Mouse (Mus musculus): ENCODE results near the gene Gramd1a. TPM values are rescaled to one million over a fixed set of nuclear protein-coding genes. Genes with fewer than 3 reads are reported as not detected.

Gene Gramd1a
- polyA plus RNA-seq, 1 experiment from 2014 or later: 277 TPM

Other genes with a start within 250 kb of the Gramd1a start
- 1.0 and 1.8 TPM in 2 replicates for gene Mag, start 241.0 kb downstream of the Gramd1a start, polyA plus RNA-seq (2015; fragmentation: Nextera tagmentation; extraction: Ambion mirVana)
- not detected in 2 replicates for gene Hamp2, start 231.2 kb downstream of the Gramd1a start, polyA plus RNA-seq (2015; fragmentation: Nextera tagmentation; extraction: Ambion mirVana)
- gene Hamp, start 211.9 kb downstream of the Gramd1a start, polyA plus RNA-seq (2015; fragmentation: Nextera tagmentation; extraction: Ambion mirVana): not detected in 2 replicates
- gene Usf2, start 199.1 kb downstream of the Gramd1a start, polyA plus RNA-seq (2015; fragmentation: Nextera tagmentation; extraction: Ambion mirVana): 30.0 and 32.3 TPM in 2 replicates
- 21.3 and 23.2 TPM in 2 replicates for gene Lsr, start 182.4 kb downstream of the Gramd1a start, polyA plus RNA-seq (2015; fragmentation: Nextera tagmentation; extraction: Ambion mirVana)
- 0.26 and 0.42 TPM in 2 replicates for gene Fam187b, start 182.1 kb downstream of the Gramd1a start, polyA plus RNA-seq (2015; fragmentation: Nextera tagmentation; extraction: Ambion mirVana)
- gene Fxyd5, start 113.4 kb downstream of the Gramd1a start, polyA plus RNA-seq (2015; fragmentation: Nextera tagmentation; extraction: Ambion mirVana): 21.7 and 23.4 TPM in 2 replicates
- gene Fxyd7, start 104.4 kb downstream of the Gramd1a start, polyA plus RNA-seq (2015; fragmentation: Nextera tagmentation; extraction: Ambion mirVana): 51.0 and 95.0 TPM in 2 replicates
- 10.7 and 14.5 TPM in 2 replicates for gene Fxyd1, start 98.7 kb downstream of the Gramd1a start, polyA plus RNA-seq (2015; fragmentation: Nextera tagmentation; extraction: Ambion mirVana)
- 0.20 and 0.24 TPM in 2 replicates for gene Lgi4, start 96.6 kb downstream of the Gramd1a start, polyA plus RNA-seq (2015; fragmentation: Nextera tagmentation; extraction: Ambion mirVana)
- gene Fxyd3, start 79.2 kb downstream of the Gramd1a start, polyA plus RNA-seq (2015; fragmentation: Nextera tagmentation; extraction: Ambion mirVana): 0.15 and 0.66 TPM in 2 replicates
- 0.88 TPM in 1 of 2 replicates, not detected in the other for gene Hpn, start 40.6 kb downstream of the Gramd1a start, polyA plus RNA-seq (2015; fragmentation: Nextera tagmentation; extraction: Ambion mirVana)
- 4.1 and 5.3 TPM in 2 replicates for gene Scn1b, start 28.9 kb downstream of the Gramd1a start, polyA plus RNA-seq (2015; fragmentation: Nextera tagmentation; extraction: Ambion mirVana)
- not detected in 2 replicates for gene Scgb2b2, start 134.6 kb upstream of the Gramd1a start, polyA plus RNA-seq (2015; fragmentation: Nextera tagmentation; extraction: Ambion mirVana)
- not detected in 2 replicates for gene Scgb1b2, start 135.9 kb upstream of the Gramd1a start, polyA plus RNA-seq (2015; fragmentation: Nextera tagmentation; extraction: Ambion mirVana)
- gene Scgb2b3, start 206.2 kb upstream of the Gramd1a start, polyA plus RNA-seq (2015; fragmentation: Nextera tagmentation; extraction: Ambion mirVana): not detected in 2 replicates
- not detected in 2 replicates for gene Scgb1b3, start 219.7 kb upstream of the Gramd1a start, polyA plus RNA-seq (2015; fragmentation: Nextera tagmentation; extraction: Ambion mirVana)

All from forebrain, embryonic 16.5 days (tissue).